Mouse (Mus musculus) heart, embryonic 10.5 days (tissue): ENCODE measurements around the gene Cage1. TPM values are rescaled to one million over a fixed set of nuclear protein-coding genes. Genes with fewer than 3 reads are reported as not detected.
A peak's percentile ranks its signal among the peaks of the same experiment; 100 is the strongest.

Experiments used
- DNase-seq: peaks from one replicate; pipeline ENCODE4 v3.0.0-alpha.2; 2017; ENCODE audit warnings: low spot score
- H3K27ac ChIP-seq: fragments of 300-500 bp; sonication (generic); 2 replicates; pipeline ENCODE4 v1.5.1; 2016; ENCODE audit warnings: mild to moderate bottlenecking
- H3K27me3 ChIP-seq: fragments of 300-500 bp; sonication (generic); 2 replicates; pipeline ENCODE4 v1.6.1; 2016; ENCODE audit warnings: mild to moderate bottlenecking; ENCODE audit not compliant: poor library complexity, insufficient read depth, severe bottlenecking
- H3K36me3 ChIP-seq: fragments of 300-500 bp; sonication (generic); 2 replicates; pipeline ENCODE4 v1.6.1; 2016; ENCODE audit warnings: mild to moderate bottlenecking, moderate library complexity
- H3K4me1 ChIP-seq: fragments of 300-500 bp; sonication (generic); 2 replicates; pipeline ENCODE4 v1.6.1; 2016; ENCODE audit warnings: mild to moderate bottlenecking
- H3K4me3 ChIP-seq: fragments of 300-500 bp; sonication (generic); 2 replicates; pipeline ENCODE4 v1.5.1; 2016; ENCODE audit warnings: mild to moderate bottlenecking, moderate library complexity
- H3K9me3 ChIP-seq: fragments of 300-500 bp; sonication (generic); 2 replicates; pipeline ENCODE4 v1.6.1; 2016; ENCODE audit warnings: mild to moderate bottlenecking, moderate library complexity
- WGBS: fragments of 180-500 bp; shearing (Covaris S2); methylation state at CpG from one replicate; pipeline ENCODE4 v1.1.7; 2016; 5-methylcytosine and 5-hydroxymethylcytosine counted together
- polyA plus RNA-seq: library from polyadenylated mRNA; unstranded; fragments of >200 nt; fragmentation: Nextera tagmentation; extraction: Ambion mirVana; gene quantifications from 2 replicates; pipeline ENCODE4 v1.2.1, GENCODE M21; 2016

Cage1 gene
- polyA plus RNA-seq, 1 experiment from 2014 or later = 0.74 TPM

DNA sequence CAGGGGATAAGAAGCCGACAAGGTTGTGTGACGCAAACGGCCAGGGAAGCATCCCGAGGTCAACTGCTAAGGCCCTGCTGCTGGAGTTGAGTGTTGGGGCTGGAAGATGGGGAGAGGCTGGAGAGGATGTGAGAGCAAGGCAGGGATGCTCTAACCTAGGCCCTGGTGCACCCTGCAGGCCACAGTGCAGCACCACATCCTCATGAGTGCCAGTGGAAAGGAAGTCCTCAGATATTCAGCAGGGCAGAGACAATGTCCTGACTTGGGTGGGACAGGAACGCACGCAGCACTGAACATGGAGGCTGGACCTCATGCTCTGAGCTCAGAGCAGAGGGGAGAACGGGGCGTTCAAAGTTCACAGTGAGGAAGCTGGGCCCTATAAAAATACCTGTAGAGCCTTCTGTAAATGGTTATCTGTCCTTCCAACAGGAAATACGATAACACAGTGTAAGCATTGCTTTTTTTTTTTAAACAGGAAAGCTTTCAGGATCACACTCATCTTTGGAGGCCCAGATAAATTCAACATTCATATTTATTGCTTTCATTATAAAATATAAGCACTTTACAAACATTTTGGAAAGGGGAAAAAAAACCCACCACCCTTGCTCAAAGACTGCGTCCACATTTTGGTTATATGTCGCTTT, 65.9 kb downstream of the Cage1 start:
- no peak overlapping the region for H3K4me3 ChIP-seq
- no peaks in the 10 kb centered on the region for H3K27me3 ChIP-seq
- peaks cover 23% of the 10 kb centered on the region for H3K4me1 ChIP-seq
- 73% methylated on average over 11 of the region's 11 CpGs for WGBS
- H3K9me3 ChIP-seq = no peaks in the 10 kb centered on the region
- H3K27ac ChIP-seq = peak overlapping the region; percentile 42; the same call in 1 of the 2 replicates
- peaks cover 8% of the 10 kb centered on the region; the same call in 1 of the 2 replicates for H3K36me3 ChIP-seq
- DNase-seq = peak; percentile 68

DNA sequence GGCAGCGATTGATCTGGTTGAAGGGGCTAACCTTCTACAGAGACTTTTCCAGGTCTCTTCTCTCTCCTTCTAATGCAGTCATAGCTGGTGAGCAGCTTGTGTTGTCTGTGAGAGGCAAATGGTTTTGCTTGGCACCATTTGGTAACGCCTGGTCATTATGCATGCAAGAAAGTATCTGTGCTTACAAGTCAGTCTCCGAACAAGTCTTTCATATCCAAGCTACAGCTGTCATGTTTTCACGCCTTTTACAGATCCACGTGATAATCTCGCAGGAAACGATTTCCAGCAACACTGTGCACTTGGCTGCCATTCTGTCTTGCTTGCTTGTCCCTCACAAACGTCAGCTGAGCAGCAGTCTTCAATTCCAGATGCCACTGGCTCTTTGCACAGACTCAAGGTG, 66.9 kb downstream of the Cage1 start:
- H3K27ac ChIP-seq = no peak overlapping the region
- H3K4me1 ChIP-seq = peaks cover 33% of the 10 kb centered on the region
- peak; percentile 64 for DNase-seq
- 45% methylated on average over 8 of the region's 8 CpGs for WGBS
- H3K27me3 ChIP-seq = no peaks in the 10 kb centered on the region
- H3K9me3 ChIP-seq = no peaks in the 10 kb centered on the region
- no peak overlapping the region for H3K4me3 ChIP-seq
- H3K36me3 ChIP-seq = no peaks in the 10 kb centered on the region

DNA sequence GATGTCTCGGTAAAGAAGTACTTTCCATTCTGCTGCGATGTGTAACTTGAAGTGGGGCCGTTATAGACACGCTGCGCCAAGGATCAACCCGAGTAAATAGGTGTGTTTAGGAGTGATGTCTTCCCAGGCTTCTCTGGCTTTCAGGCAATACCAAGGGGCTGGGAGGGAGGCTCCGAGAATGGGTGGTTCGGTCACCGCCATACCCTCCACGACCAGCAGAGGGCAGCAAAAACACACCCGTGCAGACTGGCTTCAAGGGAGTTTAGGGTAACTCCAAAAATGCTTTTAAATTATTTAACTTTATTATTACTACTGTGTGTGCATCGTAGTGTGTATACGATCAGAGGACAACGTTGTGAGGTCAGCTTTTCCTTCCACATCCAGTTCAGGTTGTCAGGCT, 67.5 kb downstream of the Cage1 start:
- H3K27ac ChIP-seq = no peak overlapping the region
- no peak for DNase-seq
- H3K27me3 ChIP-seq = no peaks in the 10 kb centered on the region
- no peak overlapping the region for H3K4me3 ChIP-seq
- WGBS = 12% methylated on average over 14 of the region's 14 CpGs
- H3K36me3 ChIP-seq = no peaks in the 10 kb centered on the region
- H3K4me1 ChIP-seq = peaks cover 39% of the 10 kb centered on the region
- no peaks in the 10 kb centered on the region for H3K9me3 ChIP-seq

DNA sequence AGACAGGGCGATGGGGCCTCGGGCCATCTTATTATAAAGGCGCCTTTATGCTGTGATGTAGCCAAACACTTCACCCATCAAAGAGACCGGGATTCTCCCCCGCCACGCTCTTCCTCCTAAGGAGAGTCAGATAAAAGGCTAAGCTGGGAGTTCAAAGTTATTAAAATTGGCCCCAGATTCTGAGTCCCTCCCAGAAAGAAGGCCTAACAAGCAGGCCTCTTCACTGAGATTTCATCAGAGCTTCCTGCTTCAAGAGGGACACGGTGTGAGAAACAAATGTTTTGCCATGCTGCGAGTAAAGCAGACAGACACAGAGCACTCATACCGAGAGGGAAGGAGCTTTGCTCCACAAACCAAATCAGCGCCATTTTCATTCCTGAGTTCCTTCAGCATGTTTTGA, 69.3 kb downstream of the Cage1 start:
- no peak overlapping the region for H3K4me3 ChIP-seq
- peak overlapping the region; percentile 72 for H3K27ac ChIP-seq
- DNase-seq = no peak
- H3K27me3 ChIP-seq = no peaks in the 10 kb centered on the region
- WGBS = 54% methylated on average over 10 of the region's 10 CpGs
- peaks cover 48% of the 10 kb centered on the region for H3K4me1 ChIP-seq
- no peaks in the 10 kb centered on the region for H3K36me3 ChIP-seq
- no peaks in the 10 kb centered on the region for H3K9me3 ChIP-seq

- H3K27ac ChIP-seq = peak overlapping the region; percentile 72
- no peaks in the 10 kb centered on the region for H3K27me3 ChIP-seq
- peaks cover 48% of the 10 kb centered on the region for H3K4me1 ChIP-seq
- no peak for DNase-seq
- no peaks in the 10 kb centered on the region for H3K9me3 ChIP-seq
- no peaks in the 10 kb centered on the region for H3K36me3 ChIP-seq
- 52% methylated on average over 12 of the region's 12 CpGs for whole genome bisulfite sequencing
- H3K4me3 ChIP-seq = no peak overlapping the region
Observed at GRCm38 (mm10) chr13:37967052-37967437, 69.8 kb downstream of the Cage1 start.

GRCm38 (mm10) chr13:37966256-37967051, 70.4 kb downstream of the Cage1 start:
- Histone ChIP-seq H3K36me3 (no peaks in the 10 kb centered on the region), H3K27me3 (no peaks in the 10 kb centered on the region), H3K9me3 (no peaks in the 10 kb centered on the region), H3K4me3 (no peak overlapping the region), H3K4me1 (peaks cover 48% of the 10 kb centered on the region), H3K27ac (peak overlapping the region; percentile 72)
- DNase-seq = peak; percentile 74
- WGBS = 83% methylated on average over 15 of the region's 15 CpGs

DNA sequence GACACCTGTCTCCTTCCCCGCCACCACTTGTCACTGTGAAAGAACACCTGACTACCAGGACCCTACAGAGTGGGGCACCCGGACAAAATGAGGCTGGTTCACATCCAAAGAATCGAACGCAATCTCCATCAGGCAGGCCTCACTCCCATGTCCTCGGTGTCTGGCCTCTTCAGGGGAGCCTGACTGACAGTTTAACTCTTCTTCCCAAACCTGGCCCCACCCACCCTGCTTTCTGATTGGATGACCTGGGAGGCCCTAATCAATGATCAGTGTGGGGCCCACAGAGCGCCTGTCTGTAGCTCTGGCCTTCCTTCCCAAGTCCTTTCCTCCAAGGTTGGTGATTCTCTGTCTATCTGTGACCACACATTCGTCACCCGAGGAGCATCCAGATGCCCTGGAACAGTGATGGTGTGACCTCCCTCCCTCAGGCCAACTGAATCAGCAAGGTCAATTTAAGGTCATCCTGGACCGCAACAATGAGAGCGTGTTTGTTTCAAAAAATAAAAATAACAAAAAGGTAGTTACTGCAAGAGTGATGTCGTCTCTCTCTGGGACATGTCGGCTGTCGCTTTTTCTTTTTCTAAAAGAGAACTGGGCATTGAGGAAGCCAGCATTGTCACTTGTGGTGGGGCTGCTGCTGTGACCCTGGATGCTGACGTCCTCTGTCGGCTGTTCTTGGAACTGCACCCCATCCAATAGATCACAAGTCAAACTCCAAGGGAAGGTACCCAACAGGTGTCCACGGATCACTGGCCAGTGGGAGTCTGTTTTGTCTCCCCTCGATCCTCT, 71.5 kb downstream of the Cage1 start:
- DNase-seq = peak; percentile 91
- H3K36me3 ChIP-seq = no peaks in the 10 kb centered on the region
- H3K27ac ChIP-seq = peak overlapping the region; percentile 67
- peaks cover 44% of the 10 kb centered on the region for H3K4me1 ChIP-seq
- 33% methylated on average over 17 of the region's 17 CpGs for WGBS
- H3K4me3 ChIP-seq = no peak overlapping the region
- H3K27me3 ChIP-seq = no peaks in the 10 kb centered on the region
- no peaks in the 10 kb centered on the region for H3K9me3 ChIP-seq

GRCm38 (mm10) chr13:37964128-37965087, 72.5 kb downstream of the Cage1 start:
- DNase-seq = peak; percentile 77
- Histone ChIP-seq H3K36me3 (no peaks in the 10 kb centered on the region), H3K4me1 (peaks cover 44% of the 10 kb centered on the region), H3K27me3 (no peaks in the 10 kb centered on the region), H3K9me3 (no peaks in the 10 kb centered on the region), H3K27ac (peak overlapping the region; percentile 86), H3K4me3 (peak overlapping the region; percentile 60)
- WGBS = 42% methylated on average over 20 of the region's 20 CpGs

DNA sequence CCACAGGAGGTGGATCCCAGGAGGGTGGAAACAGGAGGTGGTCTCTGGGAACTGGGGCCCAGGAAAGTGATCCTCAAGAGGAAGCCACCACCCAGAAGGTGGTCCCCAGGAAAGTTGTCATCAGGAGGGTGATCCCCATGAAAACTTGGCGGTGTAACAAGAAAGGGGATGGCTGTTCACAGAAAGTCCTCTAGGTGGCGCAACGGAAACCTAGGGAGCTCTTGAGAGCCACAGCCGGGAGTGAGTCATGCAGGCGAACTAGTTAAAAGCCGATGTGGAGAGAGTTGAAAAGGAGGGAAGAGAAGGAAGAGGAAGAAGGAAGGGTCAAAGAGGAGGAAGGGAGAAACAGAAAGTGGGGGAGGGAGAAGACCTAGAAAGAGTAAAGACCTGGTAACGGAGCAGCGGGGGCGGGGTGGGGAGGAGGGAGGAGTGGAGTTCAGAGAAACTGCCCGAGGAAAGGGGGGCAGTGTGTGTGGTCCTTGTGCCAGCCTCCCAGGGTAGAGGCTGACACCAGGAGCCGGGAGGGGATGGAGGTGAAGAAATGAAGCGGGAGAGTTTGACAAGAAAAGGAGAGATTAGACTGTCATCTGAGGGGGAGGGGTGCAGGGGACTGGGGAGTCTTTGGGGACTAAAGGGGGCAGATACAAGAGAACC, 73.4 kb downstream of the Cage1 start:
- no peaks in the 10 kb centered on the region for H3K36me3 ChIP-seq
- H3K27ac ChIP-seq = peak overlapping the region; percentile 86
- peak; percentile 89 for DNase-seq
- H3K9me3 ChIP-seq = no peaks in the 10 kb centered on the region
- 3% methylated on average over 12 of the region's 12 CpGs for WGBS
- no peaks in the 10 kb centered on the region for H3K27me3 ChIP-seq
- H3K4me3 ChIP-seq = peak overlapping the region; percentile 60
- peaks cover 49% of the 10 kb centered on the region for H3K4me1 ChIP-seq

DNA sequence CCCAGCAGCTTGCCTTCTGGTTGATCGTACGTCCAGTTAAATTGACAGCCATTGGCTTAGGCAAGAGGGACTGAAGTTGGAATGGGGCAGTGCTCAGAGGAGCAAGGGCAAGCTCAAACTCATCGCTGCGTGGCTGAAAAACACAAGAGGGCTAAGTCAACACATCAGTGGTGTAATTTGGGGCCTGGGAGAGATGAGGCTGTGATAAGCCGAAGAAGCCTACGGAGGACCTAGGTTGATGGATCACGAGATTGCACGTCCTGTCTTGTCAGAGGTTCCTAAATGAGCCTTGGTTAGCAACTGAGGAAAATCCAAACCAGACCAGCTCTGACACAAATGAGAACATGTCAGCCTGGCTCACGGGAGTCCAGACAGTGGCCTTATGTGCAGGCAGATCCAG, 74.3 kb downstream of the Cage1 start:
- Histone ChIP-seq H3K9me3 (no peaks in the 10 kb centered on the region), H3K27ac (no peak overlapping the region), H3K4me3 (no peak overlapping the region), H3K27me3 (no peaks in the 10 kb centered on the region), H3K36me3 (no peaks in the 10 kb centered on the region), H3K4me1 (peaks cover 44% of the 10 kb centered on the region)
- DNase-seq = no peak
- WGBS = 79% methylated on average over 9 of the region's 9 CpGs

- Histone ChIP-seq H3K36me3 (no peaks in the 10 kb centered on the region), H3K9me3 (no peaks in the 10 kb centered on the region), H3K4me3 (no peak overlapping the region), H3K4me1 (peaks cover 18% of the 10 kb centered on the region), H3K27ac (no peak overlapping the region), H3K27me3 (no peaks in the 10 kb centered on the region)
- WGBS = 88% methylated on average over 7 of the region's 7 CpGs
- no peak for DNase-seq
Observed at GRCm38 (mm10) chr13:37959936-37960335, 76.9 kb downstream of the Cage1 start.
